Mouse (Mus musculus): ENCODE data around the gene Tmem106a. TPM values are rescaled to one million over a fixed set of nuclear protein-coding genes. Genes with fewer than 3 reads are reported as not detected.

Gene Tmem106a
- polyA plus RNA-seq, 1 experiment from 2014 or later, result 122 TPM

DNA sequence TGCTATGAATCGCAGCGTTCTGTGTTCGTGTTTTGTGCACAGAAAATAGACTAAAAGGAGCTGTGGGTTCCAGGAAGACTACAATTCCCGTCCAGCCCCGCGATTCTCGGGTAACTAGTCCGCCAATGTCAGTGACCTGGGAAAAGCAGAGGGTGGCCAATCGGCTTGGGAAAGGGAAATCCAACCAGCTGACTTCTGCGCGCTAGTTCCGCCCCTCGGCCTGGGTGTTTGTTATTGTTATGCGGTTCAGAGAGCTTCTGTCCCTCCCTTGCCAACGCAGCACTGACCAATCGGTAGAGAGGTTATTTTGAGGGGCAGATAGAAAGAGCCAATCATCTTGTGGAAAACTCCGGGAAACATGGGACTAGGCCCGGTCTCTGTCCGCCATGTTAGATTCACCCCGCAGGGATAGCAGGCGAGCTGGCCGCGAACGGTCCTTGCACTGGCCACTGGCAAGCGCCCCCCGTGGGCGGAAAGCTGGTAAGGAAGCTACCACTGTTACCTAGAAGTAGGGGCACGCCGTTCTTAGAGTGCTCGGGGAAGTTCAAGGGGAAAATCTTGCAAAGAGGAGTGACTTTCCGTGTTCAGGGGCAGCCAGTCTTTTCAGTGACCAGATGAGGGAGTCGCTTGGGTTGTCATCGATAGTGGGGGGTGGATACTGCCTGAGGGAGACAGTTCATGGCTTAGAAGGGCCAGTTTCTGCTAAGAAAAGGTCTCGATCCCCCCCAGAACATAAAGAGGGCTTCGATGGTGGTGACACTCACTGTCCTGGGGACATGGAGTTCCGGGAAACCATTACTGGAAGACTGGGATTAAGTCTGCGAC lies 29.4 kb upstream of the Tmem106a start:
- Histone ChIP-seq H3K9me3 (ENCODE audit: control insufficient read depth) (no peaks in the 10 kb centered on the region), H3K27ac (ENCODE audit: low read depth, low read length) (peak overlapping the region; percentile 95), H3K9ac (ENCODE audit: low read depth, low read length) (peak overlapping the region; percentile 76), H3K4me1 (replicated peaks; ENCODE audit: control insufficient read depth, insufficient read depth, low read length) (peaks cover 17% of the 10 kb centered on the region; the same call in 1 of the 2 replicates), H3K4me2 (replicated peaks; ENCODE audit: low read depth) (peak overlapping the region; percentile 84), H3K27me3 (replicated peaks; ENCODE audit: control insufficient read depth, insufficient read depth, low read length) (no peaks in the 10 kb centered on the region), H3K4me3 (ENCODE audit: low read depth, low read length) (peak overlapping the region; percentile 79), H3K36me3 (ENCODE audit: control insufficient read depth, insufficient read depth) (peaks cover 12% of the 10 kb centered on the region)
- peak; percentile 54 for TF ChIP-seq CTCF (IDR thresholded peaks at IDR 0.05; ENCODE audit: low read depth)
- ATAC-seq, result peak; percentile 95
- WGBS, result under 1% methylated on average over 37 of the region's 37 CpGs

DNA sequence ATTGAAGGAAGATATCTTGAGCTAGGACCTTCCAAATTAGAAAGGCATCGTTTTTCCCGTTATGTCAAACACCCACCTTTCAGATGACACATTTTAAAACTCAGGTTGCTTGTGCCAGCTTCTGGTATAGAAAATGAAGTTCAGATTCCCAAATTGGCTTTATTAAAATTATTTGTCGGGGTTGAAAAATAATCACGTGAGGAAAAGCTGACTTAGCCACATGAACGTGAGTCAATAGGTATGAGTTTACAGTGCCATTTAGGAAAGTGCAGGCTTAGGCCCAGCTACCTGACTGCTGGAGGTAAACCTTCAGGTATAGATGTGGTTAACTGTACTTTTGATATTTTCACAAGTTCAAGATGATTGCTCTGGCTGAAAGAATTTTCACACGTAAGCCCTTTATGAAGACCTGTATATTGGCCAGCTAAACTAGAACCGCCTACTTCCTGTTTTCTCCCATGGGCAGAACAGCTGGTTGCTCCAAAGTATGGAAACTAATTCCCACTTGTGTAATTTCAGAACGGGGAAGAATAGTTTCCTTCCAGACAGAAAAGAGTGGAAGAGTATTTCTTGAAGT lies 28.6 kb upstream of the Tmem106a start:
- ATAC-seq, result no peak
- Histone ChIP-seq H3K9ac (ENCODE audit: low read depth, low read length) (peak overlapping the region; percentile 76), H3K9me3 (ENCODE audit: control insufficient read depth) (no peaks in the 10 kb centered on the region), H3K36me3 (ENCODE audit: control insufficient read depth, insufficient read depth) (peaks cover 16% of the 10 kb centered on the region), H3K27me3 (replicated peaks; ENCODE audit: control insufficient read depth, insufficient read depth, low read length) (no peaks in the 10 kb centered on the region), H3K4me1 (replicated peaks; ENCODE audit: control insufficient read depth, insufficient read depth, low read length) (peaks cover 17% of the 10 kb centered on the region; the same call in 1 of the 2 replicates), H3K27ac (ENCODE audit: low read depth, low read length) (peak overlapping the region; percentile 95), H3K4me2 (replicated peaks; ENCODE audit: low read depth) (peak overlapping the region; percentile 84), H3K4me3 (ENCODE audit: low read depth, low read length) (peak overlapping the region; percentile 79)
- TF ChIP-seq CTCF (IDR thresholded peaks at IDR 0.05; ENCODE audit: low read depth), result no peak
- WGBS, result 7% methylated on average over 8 of the region's 8 CpGs

DNA sequence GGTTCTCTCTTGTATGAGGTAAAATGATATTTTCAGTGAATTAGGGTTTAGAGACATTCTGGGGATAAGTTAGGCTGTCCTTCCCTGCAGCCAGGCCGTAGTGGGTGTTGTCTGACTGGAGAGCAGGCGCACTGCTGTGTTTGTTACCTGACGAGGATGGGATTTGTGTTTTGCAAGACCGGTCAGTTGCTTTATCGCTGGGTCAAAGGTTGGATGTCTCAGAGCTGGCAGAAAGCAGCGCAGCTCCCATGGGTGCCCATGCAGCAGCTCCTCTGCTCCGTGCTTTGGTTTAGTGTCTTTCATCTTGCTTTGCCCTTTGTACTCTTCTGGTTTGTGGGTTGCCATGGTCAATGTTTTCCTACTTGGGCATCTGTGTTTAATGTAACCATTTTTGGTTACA lies 25.5 kb upstream of the Tmem106a start:
- 52% methylated on average over 7 of the region's 7 CpGs for WGBS
- Histone ChIP-seq H3K27me3 (replicated peaks; ENCODE audit: control insufficient read depth, insufficient read depth, low read length) (no peaks in the 10 kb centered on the region), H3K27ac (ENCODE audit: low read depth, low read length) (no peak overlapping the region)

DNA sequence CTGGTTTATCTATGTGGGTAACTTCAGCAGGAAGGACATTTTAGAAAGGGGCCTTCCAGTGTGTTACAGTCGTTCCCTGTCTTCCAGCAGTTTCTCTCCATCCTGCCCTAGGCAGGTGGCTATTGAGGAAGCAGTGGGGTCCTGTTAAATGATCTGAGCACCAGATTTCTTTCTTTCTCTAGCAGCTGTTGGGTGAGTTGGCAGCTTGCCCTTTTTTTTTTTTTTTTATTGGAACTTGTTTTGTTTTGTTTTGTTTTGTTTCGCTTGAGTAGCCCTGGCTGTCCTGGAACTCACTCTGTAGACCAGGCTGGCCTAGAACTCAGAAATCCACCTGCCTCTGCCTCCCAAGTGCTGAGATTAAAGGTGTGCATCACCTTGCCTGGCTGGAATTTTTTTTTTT lies 25.1 kb upstream of the Tmem106a start:
- Histone ChIP-seq H3K9ac (ENCODE audit: low read depth, low read length) (no peak overlapping the region), H3K27ac (ENCODE audit: low read depth, low read length) (no peak overlapping the region)
- WGBS, result 43% methylated on average over 2 of the region's 2 CpGs

More for the DNA sequence above, 25.5 kb upstream of the Tmem106a start:
- Histone ChIP-seq H3K36me3 (ENCODE audit: control insufficient read depth, insufficient read depth) (peaks cover 40% of the 10 kb centered on the region), H3K9me3 (ENCODE audit: control insufficient read depth) (no peaks in the 10 kb centered on the region), H3K4me3 (ENCODE audit: low read depth, low read length) (no peak overlapping the region), H3K4me1 (replicated peaks; ENCODE audit: control insufficient read depth, insufficient read depth, low read length) (peaks cover 13% of the 10 kb centered on the region; the same call in 1 of the 2 replicates), H3K9ac (ENCODE audit: low read depth, low read length) (no peak overlapping the region), H3K4me2 (replicated peaks; ENCODE audit: low read depth) (peak overlapping the region; percentile 30)
- TF ChIP-seq CTCF (IDR thresholded peaks at IDR 0.05; ENCODE audit: low read depth), result no peak
- ATAC-seq, result no peak

DNA sequence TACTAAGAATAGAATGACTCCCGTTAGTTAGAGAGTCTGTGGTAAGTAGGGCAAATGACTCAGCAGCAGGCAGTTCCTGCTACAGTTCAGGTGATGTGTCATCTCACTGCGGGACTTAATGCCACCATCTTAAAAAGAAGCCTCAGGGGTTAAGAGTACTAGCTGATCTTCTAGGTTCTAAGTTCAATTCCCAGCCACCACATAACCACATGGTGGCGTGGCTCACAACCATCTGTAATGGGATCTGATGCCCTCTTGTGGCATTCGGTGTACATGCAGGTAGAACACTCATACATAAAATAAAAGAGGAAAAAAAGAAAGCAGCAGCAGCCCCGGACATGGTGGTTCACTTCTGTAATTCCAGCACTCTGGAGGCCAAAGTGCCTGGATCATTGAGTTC lies 19.7 kb upstream of the Tmem106a start:
- peaks cover 70% of the 10 kb centered on the region for H3K36me3 ChIP-seq (ENCODE audit: control insufficient read depth, insufficient read depth)
- no peak overlapping the region for H3K4me3 ChIP-seq (ENCODE audit: low read depth, low read length)
- peak; percentile 93 for TF ChIP-seq CTCF (IDR thresholded peaks at IDR 0.05; ENCODE audit: low read depth)
- no peaks in the 10 kb centered on the region for H3K27me3 ChIP-seq (replicated peaks; ENCODE audit: control insufficient read depth, insufficient read depth, low read length)
- WGBS, result 31% methylated on average over 5 of the region's 5 CpGs
- H3K4me1 ChIP-seq (replicated peaks; ENCODE audit: control insufficient read depth, insufficient read depth, low read length), result no peaks in the 10 kb centered on the region
- no peaks in the 10 kb centered on the region for H3K9me3 ChIP-seq (ENCODE audit: control insufficient read depth)
- peak; percentile 62 for ATAC-seq
- H3K27ac ChIP-seq (ENCODE audit: low read depth, low read length), result no peak overlapping the region
- no peak overlapping the region for H3K4me2 ChIP-seq (replicated peaks; ENCODE audit: low read depth)
- no peak overlapping the region for H3K9ac ChIP-seq (ENCODE audit: low read depth, low read length)

More for the DNA sequence above, 25.1 kb upstream of the Tmem106a start:
- ATAC-seq, result no peak
- H3K36me3 ChIP-seq (ENCODE audit: control insufficient read depth, insufficient read depth), result peaks cover 40% of the 10 kb centered on the region
- no peaks in the 10 kb centered on the region for H3K27me3 ChIP-seq (replicated peaks; ENCODE audit: control insufficient read depth, insufficient read depth, low read length)
- H3K9me3 ChIP-seq (ENCODE audit: control insufficient read depth), result no peaks in the 10 kb centered on the region
- TF ChIP-seq CTCF (IDR thresholded peaks at IDR 0.05; ENCODE audit: low read depth), result no peak
- peaks cover 13% of the 10 kb centered on the region; the same call in 1 of the 2 replicates for H3K4me1 ChIP-seq (replicated peaks; ENCODE audit: control insufficient read depth, insufficient read depth, low read length)
- no peak overlapping the region for H3K4me3 ChIP-seq (ENCODE audit: low read depth, low read length)
- H3K4me2 ChIP-seq (replicated peaks; ENCODE audit: low read depth), result peak overlapping the region; percentile 30

DNA sequence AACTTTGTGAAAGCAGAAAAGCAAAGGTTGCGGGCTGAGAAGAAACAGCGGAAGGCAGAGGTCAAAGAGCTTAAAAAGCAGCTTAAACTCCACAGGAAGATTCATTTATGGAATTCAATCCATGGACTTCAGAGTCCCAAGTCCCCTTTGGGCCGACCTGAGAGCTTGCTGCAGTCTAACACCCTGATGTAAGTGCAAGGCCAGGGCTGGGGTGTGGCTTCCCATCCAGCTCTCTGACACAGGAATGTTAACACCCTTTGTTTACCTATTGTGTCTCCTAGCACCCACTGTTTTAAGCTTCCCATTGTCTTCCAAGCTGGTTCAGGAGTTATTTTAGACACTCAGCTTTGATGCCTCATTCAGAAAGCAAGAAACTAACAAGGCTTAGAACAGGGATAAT lies 13.6 kb upstream of the Tmem106a start:
- H3K4me1 ChIP-seq (replicated peaks; ENCODE audit: control insufficient read depth, insufficient read depth, low read length), result no peaks in the 10 kb centered on the region
- no peak overlapping the region for H3K4me2 ChIP-seq (replicated peaks; ENCODE audit: low read depth)
- H3K36me3 ChIP-seq (ENCODE audit: control insufficient read depth, insufficient read depth), result peaks cover 90% of the 10 kb centered on the region
- H3K9me3 ChIP-seq (ENCODE audit: control insufficient read depth), result no peaks in the 10 kb centered on the region
- WGBS, result 54% methylated on average over 3 of the region's 3 CpGs
- no peak for TF ChIP-seq CTCF (IDR thresholded peaks at IDR 0.05; ENCODE audit: low read depth)
- H3K4me3 ChIP-seq (ENCODE audit: low read depth, low read length), result no peak overlapping the region
- peak overlapping the region; percentile 50; the same call in 1 of the 2 replicates for H3K27ac ChIP-seq (ENCODE audit: low read depth, low read length)
- H3K27me3 ChIP-seq (replicated peaks; ENCODE audit: control insufficient read depth, insufficient read depth, low read length), result no peaks in the 10 kb centered on the region
- no peak overlapping the region for H3K9ac ChIP-seq (ENCODE audit: low read depth, low read length)
- ATAC-seq, result peak; percentile 71

Data from intestine, postnatal 0 days (tissue).